Mouse (Mus musculus) urinary bladder, postnatal 25 days (tissue): Measurements from ENCODE around the gene Trim42.

Experiments
- DNase-seq: peaks from one replicate; pipeline ENCODE4 v3.0.0; 2022; ENCODE audit warnings: low spot score

Gene Trim42

DNA sequence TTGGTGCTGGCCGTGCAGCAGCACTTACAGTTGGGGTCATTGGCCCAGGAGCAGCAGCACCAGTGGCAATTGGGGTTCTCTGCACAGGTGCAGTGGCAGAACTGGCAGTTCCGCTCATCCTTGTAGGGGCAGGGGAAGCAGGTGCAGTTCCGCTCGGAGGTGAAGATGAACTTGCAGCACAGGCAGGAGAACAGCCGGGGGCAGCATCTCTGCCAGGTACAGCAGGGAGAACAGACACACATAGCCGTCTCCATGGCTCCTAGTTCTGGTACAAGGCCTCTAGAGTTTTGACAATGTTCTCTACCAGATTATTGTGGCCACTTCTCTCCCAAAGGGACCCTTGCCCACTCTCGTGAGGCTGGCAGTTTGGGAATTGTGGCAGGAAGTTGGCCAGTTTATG is at the start of gene Trim42:
Gene Trim42 (minus strand): TSS at position 368 of the 400 bp plus-strand sequence.
- DNase-seq, result no peak

DNA sequence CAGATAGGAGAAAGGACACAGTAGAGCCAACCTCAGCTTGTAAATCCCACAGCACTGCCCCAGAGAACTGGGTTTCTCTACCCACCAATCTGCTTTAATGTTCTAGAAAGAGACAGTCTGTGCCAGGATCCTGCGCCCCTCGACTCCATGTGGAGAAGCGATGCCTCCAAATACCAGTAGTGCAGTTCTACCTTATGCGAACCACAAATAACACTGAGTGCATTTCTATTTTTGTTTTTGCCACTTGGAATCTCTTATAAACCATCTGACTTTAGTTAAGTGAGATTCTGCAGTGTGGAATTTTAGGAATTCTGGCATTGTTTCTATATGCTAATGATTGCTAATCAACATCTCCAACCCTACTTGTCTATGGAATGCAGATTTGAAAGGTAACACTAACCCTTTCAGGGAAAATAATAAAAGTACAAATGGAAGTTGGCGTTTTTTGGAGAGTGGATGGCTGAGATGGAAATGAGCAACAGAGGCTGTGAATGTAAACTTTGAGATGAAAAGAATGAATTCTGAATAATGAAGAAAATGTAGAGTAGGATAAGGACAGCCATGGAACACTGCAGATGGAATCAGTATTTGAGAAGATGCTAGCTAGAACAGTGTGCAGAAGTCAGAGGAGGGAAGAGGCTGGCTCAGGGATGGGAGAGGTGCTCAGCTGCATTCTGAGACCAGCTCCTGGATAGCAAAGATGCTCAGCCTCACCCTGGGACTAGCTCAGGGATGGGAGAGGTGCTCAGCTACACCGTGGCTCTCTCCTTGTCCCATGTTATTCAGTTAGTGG is 45.3 kb upstream of the Trim42 start:
- DNase-seq, result no peak

DNA sequence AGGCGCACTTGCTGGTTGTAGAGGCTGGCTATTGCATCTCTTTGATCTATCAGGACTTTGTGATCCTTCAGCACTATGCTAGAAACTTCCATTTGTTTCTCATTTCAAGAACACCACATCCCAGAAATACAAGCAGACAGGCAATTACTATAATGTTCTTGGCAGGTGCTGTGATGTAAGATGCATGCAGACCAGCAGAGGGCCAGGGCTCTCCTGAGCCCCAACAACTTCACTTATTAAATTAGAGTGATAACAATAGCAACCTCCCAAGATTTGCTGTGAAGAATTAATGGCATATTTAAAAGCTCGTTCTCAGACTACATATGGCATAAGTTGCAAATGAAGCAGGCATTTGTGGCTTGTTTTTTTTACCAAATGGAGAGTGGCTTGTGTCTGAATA is 38.4 kb upstream of the Trim42 start:
- DNase-seq, result no peak

DNA sequence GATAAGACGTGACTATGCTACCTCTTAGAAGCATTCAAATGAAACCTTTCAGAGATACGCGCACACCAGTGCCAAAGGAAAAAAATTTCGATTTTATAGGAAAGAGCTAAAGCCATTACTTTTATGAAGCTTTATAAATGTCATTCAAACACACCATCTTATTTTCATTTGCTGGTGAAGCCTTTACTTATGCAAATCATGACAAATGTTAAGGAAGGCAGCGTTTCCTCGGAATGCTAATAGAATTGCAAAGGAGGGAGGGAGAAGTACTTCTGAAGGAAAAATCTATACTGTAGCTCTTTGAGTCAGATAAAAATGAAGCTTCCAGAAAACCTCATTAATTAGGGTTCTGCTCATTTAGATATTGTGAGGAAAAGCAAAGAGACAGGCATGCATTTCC is 13.3 kb downstream of the Trim42 start:
- DNase-seq, result no peak

DNA sequence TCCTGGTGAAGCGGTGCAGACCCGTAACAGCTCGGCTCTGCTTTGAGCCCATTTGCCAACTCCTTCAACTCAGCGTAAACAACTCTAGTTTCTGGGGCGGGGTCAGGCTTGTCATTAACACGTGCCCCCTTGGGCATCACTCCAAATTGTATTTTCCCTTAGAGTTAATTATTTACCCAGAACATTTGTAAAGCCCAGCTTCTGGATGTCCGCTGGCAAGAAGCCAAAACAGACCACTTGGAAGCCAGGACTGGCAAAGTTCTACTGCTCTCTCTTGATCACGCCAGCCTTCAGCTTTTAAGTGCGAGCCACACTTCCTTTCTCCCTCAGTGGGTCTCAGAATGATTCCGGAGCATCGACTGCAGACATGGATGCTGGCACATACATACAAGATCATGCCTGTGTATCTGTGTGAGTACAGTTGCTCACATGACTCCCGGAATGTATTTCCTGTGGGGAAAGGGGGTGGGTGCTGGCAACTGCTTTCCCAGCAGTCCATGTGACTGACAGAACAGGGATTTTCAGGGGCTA is 24.9 kb downstream of the Trim42 start:
- no peak for DNase-seq

DNA sequence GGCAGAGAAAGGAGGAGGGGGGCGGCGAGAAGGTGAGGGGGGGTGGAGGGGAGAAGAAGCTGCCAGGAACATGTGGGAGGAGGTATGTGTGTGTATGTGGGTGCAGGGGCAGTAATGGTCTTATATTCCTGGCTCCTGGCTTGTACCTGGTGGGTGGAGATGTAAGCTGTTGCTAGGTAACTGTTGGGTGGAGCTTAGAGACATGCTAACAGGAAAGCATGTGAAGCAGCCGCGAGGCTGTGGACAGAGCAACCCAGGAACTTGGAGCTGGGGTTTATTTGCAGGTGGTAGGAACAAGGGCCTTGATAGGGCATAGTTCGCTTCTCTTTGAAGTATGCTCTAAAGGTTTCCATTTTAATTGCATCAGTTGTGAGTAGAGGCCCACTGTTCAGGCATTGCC is 28.0 kb downstream of the Trim42 start:
- DNase-seq, result no peak

DNA sequence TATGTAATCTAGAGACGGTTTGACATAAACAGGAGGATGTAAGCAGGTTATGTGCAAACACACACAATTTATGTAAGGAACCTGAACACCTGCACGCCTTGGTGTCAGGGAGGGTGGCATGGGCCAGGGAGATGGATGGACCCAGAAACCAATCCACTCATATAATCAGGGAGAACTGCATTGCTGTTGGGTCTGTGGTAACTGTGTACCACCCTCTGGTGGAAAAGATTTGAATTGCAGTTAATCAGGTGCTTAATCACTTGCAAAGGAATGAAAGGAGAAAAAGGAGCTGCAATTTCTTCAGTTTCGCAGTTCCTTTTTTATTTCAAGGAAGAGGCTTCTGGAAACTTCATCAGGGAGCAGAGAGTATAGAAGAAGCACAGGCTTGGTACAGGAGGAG is 46.9 kb downstream of the Trim42 start:
- no peak for DNase-seq

DNA sequence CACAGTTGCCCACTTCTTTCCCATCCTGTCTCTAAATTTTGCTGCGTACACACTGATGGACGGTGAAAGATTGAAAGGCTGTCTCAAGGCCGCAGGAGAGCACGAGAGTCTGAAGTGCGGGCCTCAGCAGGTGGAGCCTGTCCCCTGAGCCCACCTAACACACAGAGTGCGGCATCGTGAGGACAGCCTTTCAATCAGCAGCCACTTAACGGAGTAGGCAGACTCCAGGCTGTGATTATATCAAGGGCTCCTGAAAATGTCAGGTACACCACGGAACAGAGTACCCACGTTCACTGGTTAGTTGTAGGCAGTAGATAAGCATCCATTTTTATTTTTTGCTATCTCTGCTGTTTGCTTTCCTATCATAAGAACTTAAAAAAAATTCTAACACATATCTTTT is 47.6 kb downstream of the Trim42 start:
- DNase-seq, result no peak

DNA sequence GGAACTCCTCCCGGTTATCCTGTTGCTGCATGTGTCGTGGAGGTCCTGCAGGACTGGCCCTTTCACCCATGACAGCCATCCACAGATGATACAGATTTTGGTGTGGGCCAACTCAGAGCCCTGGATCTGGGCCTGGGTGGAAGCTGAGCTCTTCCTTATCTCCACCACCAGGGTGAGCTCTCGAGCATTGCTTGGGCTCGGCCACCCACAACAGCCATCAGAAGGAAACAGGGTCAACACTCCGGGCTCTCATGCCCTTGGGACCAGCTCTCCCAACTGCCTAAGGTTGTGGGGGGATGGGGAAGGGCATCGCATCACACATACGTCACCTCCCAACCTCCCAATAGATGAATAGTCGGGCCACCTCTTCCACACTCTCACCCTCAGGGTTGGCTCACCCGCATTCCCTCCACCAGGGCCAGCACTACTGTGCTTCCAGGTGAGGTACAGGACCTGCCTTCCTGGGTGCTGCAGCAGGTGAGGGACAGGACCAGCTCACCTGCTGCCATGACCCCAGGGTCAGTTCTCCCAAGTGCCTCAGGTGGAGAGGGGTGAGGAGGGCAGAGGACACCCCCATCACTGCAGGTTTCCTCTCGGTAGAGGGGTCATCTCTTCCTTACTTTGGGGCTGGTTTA is 54.2 kb downstream of the Trim42 start:
- no peak for DNase-seq

DNA sequence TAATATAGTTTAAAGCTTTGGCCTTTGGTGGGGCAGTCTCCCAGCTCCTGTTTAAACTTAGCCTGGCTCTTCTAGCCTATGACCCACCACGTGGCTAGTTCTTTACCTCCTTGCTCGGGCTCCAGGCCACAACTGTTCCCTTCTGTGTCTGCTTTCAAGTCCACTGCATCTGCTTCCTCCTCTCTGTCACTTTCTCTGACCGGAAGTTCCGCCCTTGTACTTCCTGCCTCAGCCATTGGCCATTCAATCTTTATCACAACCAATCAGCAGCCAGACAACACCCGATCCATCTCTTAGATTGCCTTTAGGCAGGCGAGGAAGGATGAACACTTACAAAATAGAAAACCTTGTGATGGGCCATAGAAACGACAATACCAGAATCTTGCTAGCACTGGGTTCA is 58.1 kb downstream of the Trim42 start:
- no peak for DNase-seq

DNA sequence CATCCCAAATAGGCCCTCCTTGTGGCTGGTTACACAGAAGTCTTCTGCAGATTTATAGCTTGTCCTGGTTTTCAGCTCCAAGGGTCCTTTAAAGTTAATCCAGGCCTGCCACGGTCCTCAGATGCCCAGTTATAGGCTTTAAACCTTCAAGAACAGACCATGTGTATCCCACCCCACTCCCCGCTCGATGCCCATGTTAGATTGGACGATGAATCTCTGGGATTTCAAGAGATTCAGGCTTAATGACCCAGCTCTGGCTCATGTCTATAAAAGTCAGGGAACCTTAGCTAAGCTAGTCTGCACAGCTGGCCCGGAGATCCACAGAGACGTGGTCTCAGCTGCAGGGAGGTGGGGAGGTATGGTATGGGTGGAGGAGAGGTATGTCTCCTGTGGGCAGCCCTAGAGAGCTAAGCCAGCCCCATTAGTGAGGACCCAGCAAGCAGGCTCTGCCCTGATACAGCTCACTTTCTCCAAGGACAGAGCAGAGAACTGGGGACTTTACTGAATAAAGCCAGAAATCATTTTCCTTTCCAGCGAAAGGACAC is 60.2 kb downstream of the Trim42 start:
- DNase-seq, result no peak

DNA sequence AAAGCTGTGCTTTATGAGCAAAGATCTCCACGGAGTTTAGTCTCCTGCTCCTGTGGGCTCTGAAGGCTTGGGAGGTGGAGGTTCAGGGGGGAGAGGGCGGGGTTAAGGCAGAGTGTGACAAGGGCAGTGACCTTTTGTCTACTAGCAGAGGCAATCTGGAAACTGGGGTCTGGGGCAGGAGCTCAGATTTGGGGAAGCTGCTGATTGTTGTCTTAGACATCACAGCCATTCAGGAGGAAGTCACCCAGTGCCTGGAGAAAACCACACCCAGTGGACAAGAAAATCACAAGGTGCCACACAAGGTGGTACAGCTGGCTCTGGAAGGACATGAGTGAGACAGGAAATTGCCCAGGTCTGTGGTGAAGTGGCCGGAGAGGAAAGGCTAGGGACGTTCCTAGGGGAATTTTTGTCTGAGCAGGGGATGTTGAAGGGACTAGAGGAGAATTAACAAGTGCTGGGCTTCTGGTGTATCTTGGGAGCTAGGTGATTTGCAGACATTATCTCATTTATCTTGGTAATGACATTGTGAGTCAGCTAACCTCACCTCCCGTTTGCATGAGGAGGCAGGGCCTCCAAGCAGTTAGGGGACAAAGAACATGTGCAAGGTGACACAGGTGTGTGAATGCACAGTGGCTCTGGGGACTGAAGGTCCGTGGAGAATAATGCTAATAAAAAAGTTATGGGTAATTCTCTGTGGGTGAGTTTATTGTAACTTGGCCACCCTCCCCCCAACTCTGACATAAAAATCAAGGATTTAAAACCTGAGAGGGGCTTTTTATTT is 61.9 kb downstream of the Trim42 start:
- DNase-seq, result no peak
